Mouse (Mus musculus) right cerebral cortex, postnatal 25 days (tissue): ENCODE measurements around the gene Rcor2.
A peak's percentile ranks its signal among the peaks of the same experiment; 100 is the strongest.

Experiments
- DNase-seq: peaks from one replicate; pipeline ENCODE4 v3.0.0; 2022

The Rcor2 gene

GRCm38 (mm10) chr19:7265478-7266191 lies 1.5 kb upstream of the Rcor2 start:
- no peak for DNase-seq

- no peak for DNase-seq
These were observed 699 bp upstream of the Rcor2 start for GRCm38 (mm10) chr19:7266421-7266831.

GRCm38 (mm10) chr19:7267781-7268721 lies 926 bp downstream of the Rcor2 start:
- DNase-seq, result peak; percentile 78

- DNase-seq, result peak; percentile 59
These were observed 1.6 kb downstream of the Rcor2 start for GRCm38 (mm10) chr19:7268722-7269090.

- DNase-seq, result no peak
These were observed 2.3 kb downstream of the Rcor2 start for GRCm38 (mm10) chr19:7269290-7270044.

GRCm38 (mm10) chr19:7273486-7273885 lies 6.4 kb downstream of the Rcor2 start:
- no peak for DNase-seq

- DNase-seq, result peak; percentile 36
These were observed 7.3 kb downstream of the Rcor2 start for GRCm38 (mm10) chr19:7274326-7274990.

GRCm38 (mm10) chr19:7275131-7275789 lies 8.1 kb downstream of the Rcor2 start:
- DNase-seq, result no peak

- DNase-seq, result no peak
These were observed 9.0 kb downstream of the Rcor2 start for GRCm38 (mm10) chr19:7276053-7276659.

- DNase-seq, result no peak
These were observed 9.7 kb downstream of the Rcor2 start for GRCm38 (mm10) chr19:7276796-7277195.

- peak; percentile 17 for DNase-seq
These were observed 11.2 kb downstream of the Rcor2 start for GRCm38 (mm10) chr19:7278200-7278906.

- peak; percentile 23 for DNase-seq
These were observed 12.0 kb downstream of the Rcor2 start for GRCm38 (mm10) chr19:7279114-7279513.

GRCm38 (mm10) chr19:7280557-7281330 lies 13.6 kb downstream of the Rcor2 start:
- DNase-seq, result peak; percentile 83

- DNase-seq, result no peak
These were observed 19.6 kb downstream of the Rcor2 start for GRCm38 (mm10) chr19:7286563-7287315.

- DNase-seq, result no peak
These were observed 21.2 kb downstream of the Rcor2 start for GRCm38 (mm10) chr19:7288288-7288687.

GRCm38 (mm10) chr19:7289767-7290166 lies 22.6 kb downstream of the Rcor2 start:
- no peak for DNase-seq

- no peak for DNase-seq
These were observed 25.0 kb downstream of the Rcor2 start for GRCm38 (mm10) chr19:7291958-7292709.

GRCm38 (mm10) chr19:7294098-7294876 lies 27.2 kb downstream of the Rcor2 start:
- DNase-seq, result no peak
